Mouse (Mus musculus) gastrocnemius, postnatal 10 days (tissue): ENCODE data around the gene Iqce. TPM values are rescaled to one million over a fixed set of nuclear protein-coding genes. Genes with fewer than 3 reads are reported as not detected.

Source experiments
- DNase-seq: peaks from one replicate; pipeline ENCODE4 v3.0.0; 2021; ENCODE audit warnings: mixed read lengths
- total RNA-seq, 2 experiments: library from RNA; stranded (reverse); gene quantifications; 2 replicates each; pipeline ENCODE4 v1.2.3; 2021

Iqce gene
- total RNA-seq, 2 experiments from 2014 or later, result 8.3 to 9.0 TPM

GRCm38 (mm10) chr5:140638484-140638883 is 63.7 kb downstream of the Iqce start:
- DNase-seq, result no peak

- DNase-seq, result no peak
Observed at GRCm38 (mm10) chr5:140637989-140638388, 64.2 kb downstream of the Iqce start.

GRCm38 (mm10) chr5:140637058-140637410 is 65.1 kb downstream of the Iqce start:
- no peak for DNase-seq

GRCm38 (mm10) chr5:140636316-140637057 is 65.7 kb downstream of the Iqce start:
- DNase-seq, result no peak

GRCm38 (mm10) chr5:140634798-140635722 is 67.1 kb downstream of the Iqce start:
- no peak for DNase-seq

GRCm38 (mm10) chr5:140633432-140633831 is 68.7 kb downstream of the Iqce start:
- no peak for DNase-seq

- DNase-seq, result no peak
Observed at GRCm38 (mm10) chr5:140628995-140629394, 73.2 kb downstream of the Iqce start.

GRCm38 (mm10) chr5:140627580-140627979 is 74.6 kb downstream of the Iqce start:
- DNase-seq, result no peak

GRCm38 (mm10) chr5:140624961-140625360 is 77.2 kb downstream of the Iqce start:
- no peak for DNase-seq

GRCm38 (mm10) chr5:140624238-140624637 is 77.9 kb downstream of the Iqce start:
- no peak for DNase-seq

- DNase-seq, result no peak
Observed at GRCm38 (mm10) chr5:140623791-140624190, 78.4 kb downstream of the Iqce start.

GRCm38 (mm10) chr5:140622978-140623670 is 79.1 kb downstream of the Iqce start:
- no peak for DNase-seq

- no peak for DNase-seq
Observed at GRCm38 (mm10) chr5:140621517-140621916, 80.7 kb downstream of the Iqce start.

- no peak for DNase-seq
Observed at GRCm38 (mm10) chr5:140621092-140621491, 81.1 kb downstream of the Iqce start.

- DNase-seq, result no peak
Observed at GRCm38 (mm10) chr5:140619895-140620736, 82.1 kb downstream of the Iqce start.

- DNase-seq, result peak; percentile 79
Observed at GRCm38 (mm10) chr5:140619151-140619771, 82.9 kb downstream of the Iqce start.

GRCm38 (mm10) chr5:140617714-140618113 is 84.5 kb downstream of the Iqce start:
- DNase-seq, result no peak

- no peak for DNase-seq
Observed at GRCm38 (mm10) chr5:140616691-140617090, 85.5 kb downstream of the Iqce start.

GRCm38 (mm10) chr5:140616110-140616503 is 86.1 kb downstream of the Iqce start:
- DNase-seq, result no peak

GRCm38 (mm10) chr5:140615321-140616109 is 86.7 kb downstream of the Iqce start:
- DNase-seq, result no peak
